Mouse (Mus musculus) ES-E14 (cell line): ENCODE data around the gene Gulp1.

Experiments used
- MAFK ChIP-seq: IDR thresholded peaks from 2 replicates; pipeline ENCODE4 v1.6.1; 2014; ENCODE audit warnings: mild to moderate bottlenecking, low read depth, low read length, inconsistent platforms; ENCODE audit not compliant: insufficient read depth
- ZC3H11A ChIP-seq: IDR thresholded peaks from 2 replicates; pipeline ENCODE4 v1.6.1; 2012; ENCODE audit warnings: low read depth, mild to moderate bottlenecking, inconsistent platforms, low read length, borderline replicate concordance

DNA sequence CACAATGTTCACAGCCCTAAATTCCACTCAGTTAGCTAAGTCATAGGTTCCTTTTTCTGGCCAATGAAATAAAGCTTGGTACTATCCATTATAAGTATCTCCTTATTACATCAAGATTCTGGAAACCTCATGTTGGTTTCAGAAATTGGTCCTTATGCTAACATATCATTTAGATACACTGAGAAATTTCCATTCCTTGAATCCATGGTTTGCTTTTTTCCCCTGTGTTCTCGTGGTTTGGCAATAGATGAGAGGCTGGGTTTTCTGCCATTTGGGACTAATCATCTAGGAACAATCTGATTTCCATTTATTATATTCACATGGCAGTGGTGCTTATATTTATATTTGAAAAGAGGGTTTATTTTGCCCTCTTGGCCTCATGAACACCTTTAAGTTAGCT lies 226.9 kb downstream of the Gulp1 start:
- no peak for TF ChIP-seq ZC3H11A
- TF ChIP-seq MAFK, result no peak
